Comparison of ENCODE assay signal across 12 mouse cellular contexts in the genomic region with DNA sequence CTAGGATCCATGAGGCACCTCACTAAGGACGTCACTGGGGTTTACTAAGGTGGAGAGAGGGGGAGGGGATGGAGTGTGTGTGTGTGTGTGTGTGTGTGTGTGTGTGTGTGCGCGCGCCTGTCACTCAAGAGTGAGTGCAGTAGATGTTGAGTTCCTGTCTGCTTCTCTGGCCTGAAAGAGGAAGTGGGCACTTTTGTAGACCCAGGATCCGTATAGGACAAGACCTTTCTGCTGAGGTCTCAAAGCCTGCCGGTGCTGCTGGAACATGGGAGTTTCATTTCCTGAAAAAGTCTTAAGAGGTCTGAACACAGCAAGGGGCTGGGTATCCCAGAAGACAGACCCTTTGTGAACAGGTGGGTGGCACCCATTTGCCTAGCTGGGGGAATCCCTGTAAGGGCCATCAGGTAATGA. TPM values are rescaled to one million over a fixed set of nuclear protein-coding genes. Genes with fewer than 3 reads are reported as not detected.
DNase-seq lines count a peak whose midpoint lies in the region; ATAC-seq and TF ChIP-seq lines count a peak whose summit lies in the region.
"Had no signal": no experiment of that assay in that cellular context is flagged by ENCODE, and none has a peak within 500 bp of the region (broad histone marks: within the 10 kb centered on the region; RNA-seq: fewer than 3 reads in every experiment).

No protein-coding gene starts in this region.

- H3K27ac ChIP-seq in lung, postnatal 0 days (ENCODE audit: low read length): no peak overlapping the region
- peak overlapping the region; percentile 32 for H3K27ac ChIP-seq in bone marrow macrophage, adult 2 months (ENCODE audit: insufficient read depth, low read depth, low read length)
- H3K27ac ChIP-seq in cerebellum, adult 2 months (ENCODE audit: insufficient read depth, low read length): no peak overlapping the region
- H3K27ac ChIP-seq: embryonic facial prominence, embryonic 10.5 days had no signal

- H3K9ac ChIP-seq in lung, postnatal 0 days (replicated peaks; ENCODE audit: low read depth): no peak overlapping the region

- no peak for TF ChIP-seq POLR2A in lung, adult 2 months (IDR thresholded peaks at IDR 0.05; ENCODE audit: borderline replicate concordance, extremely low read depth, low read depth, low read length)
- no peak for TF ChIP-seq POLR2A in bone marrow macrophage, adult 2 months (IDR thresholded peaks at IDR 0.05; ENCODE audit: borderline replicate concordance, low read depth, low read length)
- TF ChIP-seq POLR2A in cerebellum, adult 2 months (IDR thresholded peaks at IDR 0.05; ENCODE audit: borderline replicate concordance, insufficient read depth, low read length): no peak

- no peaks in the 10 kb centered on the region for H3K9me3 ChIP-seq in lung, postnatal 0 days (ENCODE audit: low read length)
- H3K9me3 ChIP-seq: embryonic facial prominence, embryonic 10.5 days; megakaryocyte, embryonic 14.5 days had no signal

- no peak for TF ChIP-seq EP300 in lung, postnatal 0 days (IDR thresholded peaks at IDR 0.05)

- H3K4me2 ChIP-seq in lung, postnatal 0 days (replicated peaks; ENCODE audit: low read depth, low read length): no peak overlapping the region

- WGBS in lung, postnatal 0 days: 62% methylated on average over 6 of the region's 6 CpGs
- 66% methylated on average over 6 of the region's 6 CpGs for WGBS in lung, adult 2 months
- WGBS in cerebellum, adult 2 months: 93% methylated on average over 6 of the region's 6 CpGs

- no peak overlapping the region for H3K4me3 ChIP-seq in lung, postnatal 0 days (ENCODE audit: low read depth, low read length)
- H3K4me3 ChIP-seq in lung, adult 2 months (replicated peaks; ENCODE audit: extremely low read depth, low read depth, low read length): no peak overlapping the region
- peak overlapping the region; percentile 2; the same call in 1 of the 2 replicates for H3K4me3 ChIP-seq in bone marrow macrophage, adult 2 months (ENCODE audit: insufficient read depth, low read length)
- H3K4me3 ChIP-seq in cerebellum, adult 2 months (replicated peaks; ENCODE audit: insufficient read depth, low read depth, low read length): no peak overlapping the region
- H3K4me3 ChIP-seq: embryonic facial prominence, embryonic 10.5 days had no signal

- TF ChIP-seq CTCF in lung, postnatal 0 days (IDR thresholded peaks at IDR 0.05): no peak
- TF ChIP-seq CTCF in lung, adult 2 months (IDR thresholded peaks at IDR 0.05; ENCODE audit: insufficient read depth, low read length): no peak
- no peak for TF ChIP-seq CTCF in bone marrow macrophage, adult 2 months (IDR thresholded peaks at IDR 0.05; ENCODE audit: low read depth, low read length)
- TF ChIP-seq CTCF in cerebellum, adult 2 months (IDR thresholded peaks at IDR 0.05; ENCODE audit: borderline replicate concordance, insufficient read depth, low read depth, low read length): no peak

- H3K36me3 ChIP-seq in lung, postnatal 0 days (ENCODE audit: insufficient read depth, low read length): no peaks in the 10 kb centered on the region
- H3K36me3 ChIP-seq: embryonic facial prominence, embryonic 10.5 days had no signal

- no peaks in the 10 kb centered on the region for H3K27me3 ChIP-seq in lung, postnatal 0 days (replicated peaks; ENCODE audit: insufficient read depth, low read length)
- H3K27me3 ChIP-seq in cerebellum, adult 2 months (ENCODE audit: control insufficient read depth, insufficient read depth, low read length): no peaks in the 10 kb centered on the region
- H3K27me3 ChIP-seq: Patski had no signal

- DNase-seq in lung, postnatal 0 days (ENCODE audit: low spot score): peak; percentile 27
- DNase-seq in lung, adult 2 months: no peak
- DNase-seq in natural killer cell, adult 2 months (ENCODE audit: low spot score in 2 of 2): peak; percentile 50 to 83
- peak; percentile 42 for DNase-seq in thymus, postnatal 4 days
- no peak for DNase-seq in cerebellum, adult 2 months
- DNase-seq in layer of hippocampus, adult 8-10 months (ENCODE audit: low spot score in 2 of 2): no peak
- DNase-seq: kidney, adult 11 months had no signal

- ATAC-seq in lung, postnatal 0 days: peak; percentile 18; the same call in 1 of the 2 replicates
- ATAC-seq: forebrain, embryonic 14.5 days; Patski had no signal

- no peaks in the 10 kb centered on the region for H3K4me1 ChIP-seq in lung, postnatal 0 days (ENCODE audit: insufficient read depth, low read depth, low read length)
- no peaks in the 10 kb centered on the region for H3K4me1 ChIP-seq in lung, adult 2 months (ENCODE audit: control insufficient read depth, insufficient read depth, low read length)
- H3K4me1 ChIP-seq in bone marrow macrophage, adult 2 months (ENCODE audit: control insufficient read depth, insufficient read depth, low read length): peaks cover 21% of the 10 kb centered on the region
- H3K4me1 ChIP-seq in cerebellum, adult 2 months (ENCODE audit: control insufficient read depth, insufficient read depth, low read length): no peaks in the 10 kb centered on the region; the same call in 1 of the 2 replicates
- H3K4me1 ChIP-seq: embryonic facial prominence, embryonic 10.5 days had no signal

RNA-seq across cellular contexts. Expression of a gene that starts 18.0 kb away (rescaled TPM):
- polyA plus RNA-seq in lung, postnatal 0 days (2015; fragmentation: Nextera tagmentation; extraction: Ambion mirVana): 5.4 and 5.8 TPM in 2 replicates
- polyA plus RNA-seq in lung, adult 2 months (2012; rRNA removed): 17.5 and 17.6 TPM in 2 replicates
- 18.6 and 20.8 TPM in 2 replicates for polyA plus RNA-seq in bone marrow macrophage, adult 2 months (2012; ENCODE audit: insufficient read depth, insufficient read length, missing spikeins)
- polyA plus RNA-seq in cerebellum, adult 2 months (2012; rRNA removed): 5.5 and 8.2 TPM in 2 replicates
- total RNA-seq in layer of hippocampus, adult 8-10 months (2022): 10 to 100 TPM; 12.1 to 13.2 (median 13.0) TPM

RNA-seq across cellular contexts. Expression of a gene that starts 43.7 kb away (rescaled TPM):
- polyA plus RNA-seq in lung, postnatal 0 days (2015; fragmentation: Nextera tagmentation; extraction: Ambion mirVana): not detected in 2 replicates
- 0.09 and 0.16 TPM in 2 replicates for polyA plus RNA-seq in lung, adult 2 months (2012; rRNA removed)
- not detected in 2 replicates for polyA plus RNA-seq in bone marrow macrophage, adult 2 months (2012; ENCODE audit: insufficient read depth, insufficient read length, missing spikeins)
- 0.08 and 0.16 TPM in 2 replicates for polyA plus RNA-seq in cerebellum, adult 2 months (2012; rRNA removed)
- under 1 TPM; 0.56 to 0.93 (median 0.63) TPM for total RNA-seq in layer of hippocampus, adult 8-10 months (2022)

RNA-seq across cellular contexts. Expression of a gene that starts 45.4 kb away (rescaled TPM):
- 0.36 TPM in 1 of 2 replicates, not detected in the other for polyA plus RNA-seq in lung, postnatal 0 days (2015; fragmentation: Nextera tagmentation; extraction: Ambion mirVana)
- 0.52 and 0.64 TPM in 2 replicates for polyA plus RNA-seq in lung, adult 2 months (2012; rRNA removed)
- 1.5 and 2.2 TPM in 2 replicates for polyA plus RNA-seq in bone marrow macrophage, adult 2 months (2012; ENCODE audit: insufficient read depth, insufficient read length, missing spikeins)
- polyA plus RNA-seq in cerebellum, adult 2 months (2012; rRNA removed): 0.46 and 1.8 TPM in 2 replicates
- total RNA-seq in layer of hippocampus, adult 8-10 months (2022): under 1 TPM in 3 of 4 experiments, not detected in 1; 0.29 to 0.72 (median 0.30) TPM
- polyA plus RNA-seq: embryonic facial prominence, embryonic 10.5 days; forebrain, embryonic 14.5 days had no signal

Comparison
In these comparisons a context has a peak if more than half of its experiments do, and no peak if none do; other contexts are left out.
1. DNase-seq: peak in lung, postnatal 0 days (single experiment), natural killer cell, adult 2 months (2 of 2) and thymus, postnatal 4 days (single experiment); none in lung, adult 2 months (single experiment), cerebellum, adult 2 months (0 of 2) and layer of hippocampus, adult 8-10 months (0 of 2).